Mouse (Mus musculus) A20 (cell line): ENCODE results near the gene Atp5c1.

Source experiments
- DNase-seq: peaks from one replicate; pipeline ENCODE4 v3.0.0-alpha.2; 2011; ENCODE audit warnings: low read depth, low spot score

Atp5c1 gene

DNA sequence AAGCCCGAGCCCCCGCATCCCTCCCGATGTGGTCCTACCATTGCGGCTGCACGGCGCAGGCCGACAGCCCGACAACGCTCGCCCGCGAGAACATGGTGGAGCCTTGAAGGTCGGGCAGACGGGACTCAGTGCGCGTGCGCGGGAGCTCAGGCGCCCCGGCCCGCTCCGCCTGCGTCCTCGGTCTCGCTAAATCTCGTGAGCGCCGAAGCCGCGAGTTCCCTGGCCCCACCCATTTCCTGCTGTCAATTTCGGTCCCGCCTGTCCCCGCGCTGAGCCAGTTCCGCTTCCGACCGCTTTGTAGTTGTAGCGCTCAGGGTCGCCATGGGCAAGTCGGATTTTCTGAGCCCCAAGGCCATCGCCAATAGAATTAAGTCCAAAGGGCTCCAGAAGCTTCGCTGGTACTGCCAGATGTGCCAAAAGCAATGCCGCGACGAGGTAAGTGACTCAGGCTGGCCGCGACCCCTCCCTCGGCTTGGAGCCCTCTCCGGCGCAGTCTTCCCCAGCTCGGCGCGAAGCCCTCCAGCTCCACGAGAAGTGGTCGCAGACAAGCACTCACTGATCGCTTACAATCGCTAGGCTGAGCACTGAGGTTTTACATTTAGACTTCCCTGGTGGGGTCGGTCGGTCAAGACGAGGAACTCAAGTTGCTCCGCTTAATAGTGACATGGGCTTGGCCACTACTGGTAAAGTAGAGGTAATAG lies at the start of gene Atp5c1, which contains the start of gene Kin:
Gene Atp5c1 (minus strand): TSS at position 201 of the 701 bp plus-strand sequence.
Gene Kin (plus strand): TSS at position 284 of the 701 bp plus-strand sequence.
- peak; percentile 96 for DNase-seq

DNA sequence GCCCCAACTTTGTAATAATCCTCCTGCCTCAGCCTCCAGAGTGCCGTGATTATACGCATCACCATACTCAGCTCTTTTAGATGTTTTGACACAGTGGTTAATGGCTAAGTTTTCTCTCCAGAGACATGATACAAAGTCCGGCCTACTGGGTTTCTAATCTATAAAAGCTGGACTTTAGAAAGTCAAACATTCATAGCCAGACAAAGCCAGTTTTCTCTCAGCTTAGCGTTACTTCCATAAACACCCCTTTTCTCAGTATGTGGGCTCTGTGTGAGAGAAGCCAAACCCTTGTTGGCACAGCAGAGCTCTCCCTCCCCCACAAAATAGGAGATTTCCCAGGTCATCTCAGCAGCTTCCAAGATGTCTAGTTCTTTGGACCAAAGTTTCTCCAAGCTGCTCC lies 48.3 kb upstream of the Atp5c1 start:
- no peak for DNase-seq

DNA sequence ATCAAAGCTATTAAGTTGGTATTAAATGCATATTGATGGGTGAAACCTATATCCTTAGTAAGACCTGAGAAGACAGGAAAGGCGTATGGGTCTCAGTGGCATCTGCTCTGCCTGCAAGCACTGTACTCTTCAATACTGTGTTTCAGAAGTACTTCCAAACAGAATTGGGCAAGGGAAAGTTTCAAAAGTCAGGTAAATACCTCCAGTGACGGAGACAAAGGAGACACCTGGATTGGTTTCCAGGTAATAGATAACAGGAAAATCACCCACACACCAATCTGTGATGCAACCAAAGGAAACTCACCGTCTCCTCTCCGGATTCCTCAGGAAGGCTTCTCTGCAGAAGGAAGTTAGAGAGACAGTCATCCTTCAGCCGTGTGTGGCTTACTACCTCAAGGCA lies 47.2 kb upstream of the Atp5c1 start:
- DNase-seq: no peak

DNA sequence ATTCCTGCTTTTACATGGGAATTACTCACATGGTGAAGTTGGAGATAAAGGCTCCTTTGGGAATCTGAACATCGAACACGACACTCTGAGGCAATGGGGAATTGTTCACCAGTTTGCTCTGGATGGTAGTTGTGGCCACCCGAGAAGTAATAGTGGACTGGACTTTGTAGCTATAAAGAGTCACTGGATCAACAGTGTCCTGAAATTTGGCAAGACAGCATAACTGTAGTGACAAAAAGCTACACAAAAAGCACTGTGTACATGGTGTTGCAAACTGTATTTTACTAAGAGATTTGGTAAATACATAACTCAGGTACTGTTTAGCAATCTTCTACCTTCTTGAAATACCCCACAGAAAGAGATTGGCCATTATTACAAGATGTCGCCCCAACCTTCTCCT lies 45.8 kb upstream of the Atp5c1 start:
- DNase-seq: no peak

DNA sequence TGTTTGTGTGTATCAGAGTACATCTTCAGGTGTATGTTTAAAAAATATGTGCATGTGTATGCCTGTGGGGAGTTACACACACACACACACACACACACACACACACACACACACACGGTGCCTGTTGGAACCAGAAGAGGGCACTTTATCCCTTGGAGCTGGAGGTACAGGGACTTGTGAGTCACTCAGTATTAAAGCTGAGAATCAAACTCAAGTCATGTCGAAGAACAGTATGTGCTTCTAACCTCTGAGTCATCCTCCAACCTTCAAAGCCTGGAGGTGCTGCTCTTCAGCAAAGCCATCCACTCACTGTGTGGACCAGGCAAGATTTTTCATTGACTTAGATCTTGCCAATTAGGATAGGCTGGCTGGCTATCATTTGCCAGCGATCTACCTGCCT lies 41.5 kb upstream of the Atp5c1 start:
- no peak for DNase-seq

DNA sequence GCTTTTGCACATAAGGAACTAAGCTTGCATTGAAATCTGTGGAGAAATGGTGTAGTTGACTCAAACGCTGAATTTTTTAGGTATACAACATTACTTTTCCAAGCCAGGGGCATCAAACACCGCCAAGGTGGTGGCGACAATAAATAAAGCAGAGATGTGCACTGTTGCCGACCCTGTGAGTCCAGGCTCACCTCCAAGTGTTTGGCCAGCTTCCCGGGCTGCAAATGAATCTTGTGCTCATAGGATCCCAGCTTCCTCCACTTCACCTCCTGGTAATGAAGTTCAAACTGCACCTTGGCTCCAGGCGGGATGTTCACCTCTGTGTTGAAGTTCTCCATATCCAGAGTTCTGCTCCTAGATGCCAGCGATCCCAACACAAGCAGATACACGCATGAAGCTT lies 39.0 kb upstream of the Atp5c1 start:
- no peak for DNase-seq

DNA sequence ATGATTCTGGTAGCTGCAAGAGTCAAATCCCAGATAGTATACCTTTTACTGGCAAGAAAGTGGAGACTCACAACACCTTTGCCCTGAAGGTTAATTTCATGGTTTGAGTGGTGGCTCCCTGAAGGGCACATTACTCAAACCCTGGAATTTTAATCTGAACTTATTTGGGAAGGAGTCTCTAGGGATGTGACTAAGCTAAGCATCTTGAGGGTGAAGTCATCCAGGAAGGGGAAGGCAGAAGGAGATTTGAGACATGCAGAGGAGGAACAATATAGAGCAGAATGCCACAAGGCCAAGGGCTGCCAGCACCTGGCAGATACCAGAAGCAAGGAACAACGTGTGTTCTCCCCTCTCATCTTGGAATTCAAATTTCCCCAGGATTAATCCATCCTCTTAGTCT lies 38.4 kb upstream of the Atp5c1 start:
- DNase-seq: no peak

DNA sequence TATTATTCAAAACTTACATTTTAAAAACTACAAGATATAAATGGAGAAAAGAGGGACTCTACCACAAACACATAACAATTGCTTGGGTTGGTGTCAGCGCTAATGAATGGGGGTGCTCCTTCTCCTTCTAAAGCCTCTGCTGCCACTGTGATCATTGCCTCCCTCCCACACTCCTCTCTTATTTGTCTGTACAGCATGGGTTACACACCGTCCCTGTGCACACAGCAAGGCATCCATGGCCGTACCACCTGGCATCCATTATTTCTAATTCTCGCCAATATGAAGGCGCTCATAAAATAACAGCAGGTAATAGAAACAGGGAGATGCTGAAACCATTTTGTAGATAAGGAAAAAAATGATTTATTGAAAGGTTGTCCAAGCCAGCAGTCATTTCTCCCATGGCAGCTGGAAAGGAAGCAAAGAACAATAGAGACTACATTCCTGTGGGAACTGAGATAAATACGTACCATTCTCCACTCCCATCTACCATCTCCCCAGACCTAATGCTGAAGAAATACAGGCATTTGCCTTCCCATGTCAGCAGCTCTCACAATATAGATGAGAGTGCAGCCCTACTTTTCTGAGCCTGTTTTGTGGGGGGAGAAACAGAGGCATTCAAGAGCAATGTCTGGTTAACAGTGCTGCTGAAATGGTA lies 28.4 kb upstream of the Atp5c1 start:
- DNase-seq: no peak

DNA sequence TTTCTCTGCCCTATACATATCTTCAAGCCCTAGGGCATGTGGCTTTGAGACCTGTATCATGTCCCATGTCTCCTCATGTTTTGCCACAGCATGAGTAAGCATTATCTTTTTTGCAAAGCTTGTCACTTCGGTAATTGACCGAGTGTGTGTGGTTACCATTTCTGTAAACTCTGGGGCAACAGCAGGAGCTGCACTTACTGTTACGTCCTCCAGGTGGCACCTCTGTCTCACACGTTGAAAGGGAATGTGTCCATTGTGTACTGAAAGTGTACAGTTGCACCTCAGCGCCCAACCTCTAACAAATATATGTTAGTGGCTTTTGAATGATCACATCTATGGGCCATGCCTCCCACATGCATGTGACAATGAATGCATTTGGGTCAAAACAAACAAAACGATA lies 20.9 kb upstream of the Atp5c1 start:
- DNase-seq: peak; percentile 51

DNA sequence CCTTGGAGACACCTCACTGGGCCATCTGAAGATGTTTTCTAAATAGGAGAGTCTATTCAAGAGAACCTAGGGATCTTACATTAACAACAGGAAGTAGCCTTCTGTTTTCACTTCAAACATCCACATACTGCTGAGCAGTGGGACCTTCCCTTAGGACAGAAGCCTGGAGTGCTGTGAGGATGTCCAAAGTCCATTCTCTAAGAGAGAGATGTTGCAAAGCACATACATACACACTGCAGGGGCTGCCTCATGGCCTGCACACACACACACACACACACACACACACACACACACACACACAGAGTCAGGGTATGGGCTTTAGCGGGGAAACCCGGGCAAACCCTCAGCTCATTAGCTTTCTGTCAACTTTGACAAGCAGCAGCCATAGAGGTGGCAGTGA lies 20.2 kb upstream of the Atp5c1 start:
- no peak for DNase-seq

DNA sequence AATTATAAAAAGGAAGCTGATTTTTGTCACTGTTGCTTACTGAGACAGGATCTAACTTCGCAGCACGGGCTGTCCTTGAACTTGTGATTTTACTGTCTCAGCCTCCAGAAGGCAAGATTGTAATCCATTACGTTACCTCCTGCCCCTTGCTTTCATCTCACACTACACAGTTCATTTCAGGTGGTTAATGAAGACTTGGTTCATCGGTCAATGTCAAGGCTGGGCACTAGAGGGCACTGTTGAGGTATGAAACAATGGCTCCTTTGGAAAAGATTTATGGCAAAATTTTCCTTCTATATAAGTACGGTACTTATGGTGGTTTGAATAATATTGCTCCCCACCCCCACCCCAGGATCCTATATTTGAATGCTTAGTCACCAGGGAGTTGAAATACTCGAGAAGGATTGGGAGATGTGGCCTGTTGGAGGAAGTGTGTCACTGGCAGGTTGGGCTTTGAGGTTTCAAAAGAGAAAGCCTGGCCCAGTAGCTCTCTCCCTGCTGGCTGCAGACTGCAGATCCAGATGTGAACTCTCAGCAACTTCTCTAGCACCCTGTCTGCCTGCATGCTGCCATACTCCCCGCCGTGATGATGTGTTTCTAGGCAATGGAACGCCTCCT lies 18.4 kb upstream of the Atp5c1 start:
- peak; percentile 47 for DNase-seq

DNA sequence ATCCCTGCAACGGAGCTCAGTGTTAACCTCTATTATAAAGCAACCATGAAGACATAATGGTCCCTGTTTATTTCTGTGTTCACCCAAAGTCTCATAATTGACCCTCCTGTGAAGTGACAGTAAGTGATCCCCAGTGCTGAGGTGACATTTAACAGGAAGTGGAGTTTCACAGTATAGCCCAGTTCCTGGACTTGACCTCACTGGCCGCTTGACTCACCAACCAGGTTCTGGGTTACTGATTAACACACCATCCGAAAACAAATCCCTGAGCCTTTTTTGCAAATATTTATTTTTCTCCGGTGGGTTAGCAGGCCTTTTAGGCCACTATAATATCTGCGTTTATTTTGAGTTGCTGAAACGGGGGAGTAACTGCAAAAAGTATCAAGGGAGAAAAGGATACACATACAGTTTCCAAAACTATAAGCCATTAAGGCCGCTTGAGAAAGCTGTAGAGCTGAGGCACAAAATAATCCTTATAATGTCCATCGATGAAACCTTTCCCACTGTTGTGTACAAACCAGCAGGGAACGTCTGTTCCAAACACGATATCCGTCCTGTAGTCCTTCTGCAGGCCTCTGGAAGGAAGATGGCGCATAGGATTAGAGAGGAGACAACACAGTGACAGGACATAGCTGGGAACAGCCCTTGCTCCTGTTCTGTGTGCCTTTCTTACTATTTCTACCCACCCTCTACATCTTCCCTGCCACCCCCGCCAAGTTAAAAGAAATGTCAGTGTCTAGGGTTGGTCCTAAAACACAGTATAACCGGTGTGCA lies 14.2 kb upstream of the Atp5c1 start:
- DNase-seq: no peak

DNA sequence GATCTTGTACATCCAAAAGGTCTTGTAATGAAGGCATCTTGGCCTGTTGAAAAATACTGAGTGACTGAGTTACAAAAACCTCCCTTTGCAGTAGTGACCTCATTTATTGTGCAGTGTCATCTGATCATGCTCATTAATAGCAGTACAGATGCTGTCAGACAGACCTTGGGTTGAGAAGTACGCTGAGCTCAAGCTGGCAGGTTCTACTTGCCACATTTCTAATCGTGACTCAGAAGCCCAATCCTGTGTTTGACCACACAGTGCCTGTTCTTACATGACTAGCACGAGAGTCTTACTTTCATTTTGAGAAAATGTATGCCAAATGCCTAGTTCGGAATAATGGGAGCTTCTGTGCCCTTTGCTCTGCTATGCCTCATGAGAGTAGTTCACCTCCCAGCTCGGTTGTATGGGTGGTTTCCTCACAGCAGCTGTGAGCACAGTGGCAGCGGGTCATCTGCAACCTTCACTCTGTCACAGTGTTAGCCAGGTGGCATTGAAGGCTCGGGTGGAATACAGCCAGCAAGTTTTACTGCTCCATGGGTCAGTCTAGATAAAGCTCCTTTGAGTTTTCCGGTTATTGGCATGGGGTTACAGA lies 7.0 kb upstream of the Atp5c1 start:
- no peak for DNase-seq

DNA sequence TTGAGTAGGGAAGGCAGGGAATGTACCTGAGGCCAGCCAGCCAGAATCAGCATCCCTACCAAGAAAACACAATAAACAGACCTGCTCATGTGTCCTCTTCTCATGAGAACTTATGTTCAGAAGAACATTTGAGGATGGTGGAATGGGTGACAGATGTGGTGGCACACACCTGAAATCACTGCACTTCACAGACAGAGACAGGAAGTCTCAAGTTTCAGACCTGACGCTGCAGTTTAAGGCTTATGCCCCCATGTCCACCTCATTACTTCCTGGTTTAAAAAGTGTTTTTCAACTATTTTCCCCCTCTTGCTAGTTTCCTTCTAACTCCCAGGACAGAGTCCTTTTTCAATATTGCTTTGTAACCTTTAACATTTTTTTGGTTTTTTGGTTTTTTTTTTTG lies 2.4 kb upstream of the Atp5c1 start:
- DNase-seq: peak; percentile 45

DNA sequence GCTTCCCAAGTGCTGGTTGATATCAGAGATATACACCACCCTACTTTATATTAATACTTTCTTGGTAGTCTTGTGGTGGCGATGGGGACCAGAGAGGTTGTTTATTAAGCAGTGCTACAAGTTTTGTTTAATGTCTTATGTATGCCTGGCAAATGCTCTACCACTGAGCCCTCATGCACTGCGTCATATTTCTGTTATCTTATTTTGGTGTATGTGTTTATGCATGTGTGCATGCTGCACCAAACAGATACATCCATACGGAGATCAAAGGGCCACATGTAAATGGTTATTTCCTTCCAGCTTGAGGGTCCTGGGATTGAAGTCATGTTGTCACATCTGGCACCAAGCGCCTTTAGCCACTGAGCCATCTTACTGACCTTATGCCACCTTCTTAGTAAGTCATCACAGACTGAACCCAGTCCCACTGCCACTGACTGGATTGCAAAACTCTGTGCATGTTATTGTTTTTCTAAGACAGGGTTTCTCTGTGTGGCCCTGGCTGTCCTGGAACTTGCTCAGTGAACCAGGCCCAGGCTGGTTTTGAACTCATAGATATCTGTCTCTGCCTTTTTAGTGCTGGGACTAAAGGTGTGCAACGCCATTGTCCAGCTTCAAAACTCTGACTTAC lies 1.3 kb upstream of the Atp5c1 start:
- DNase-seq: no peak

DNA sequence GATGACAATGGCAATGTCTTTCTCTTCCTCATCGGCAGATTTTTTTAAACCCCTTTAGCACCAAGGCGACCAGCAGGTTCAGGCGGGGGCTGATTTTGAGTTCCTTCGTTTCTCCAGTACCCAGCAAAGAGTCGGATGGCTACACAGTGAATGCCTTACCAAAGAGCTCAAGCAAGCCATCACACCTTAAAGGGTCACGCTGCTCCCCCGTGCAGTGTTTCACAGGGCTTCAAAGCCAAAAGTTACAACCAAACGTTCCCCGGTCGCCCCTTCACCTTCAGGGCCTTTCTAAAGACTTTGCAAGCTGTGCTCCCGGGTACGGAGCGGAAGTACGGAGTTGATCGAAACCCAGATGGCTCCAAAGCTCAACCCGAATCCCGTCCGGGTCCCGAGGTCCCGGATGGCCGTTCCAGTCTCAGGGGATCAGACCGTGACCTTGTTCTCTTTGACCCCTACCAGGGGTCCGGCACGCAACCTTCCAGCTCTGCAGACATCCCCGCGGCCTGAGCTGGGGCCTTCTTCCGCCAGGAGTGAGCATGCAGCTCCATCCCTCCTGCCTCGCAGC lies 483 bp downstream of the Atp5c1 start:
- no peak for DNase-seq

DNA sequence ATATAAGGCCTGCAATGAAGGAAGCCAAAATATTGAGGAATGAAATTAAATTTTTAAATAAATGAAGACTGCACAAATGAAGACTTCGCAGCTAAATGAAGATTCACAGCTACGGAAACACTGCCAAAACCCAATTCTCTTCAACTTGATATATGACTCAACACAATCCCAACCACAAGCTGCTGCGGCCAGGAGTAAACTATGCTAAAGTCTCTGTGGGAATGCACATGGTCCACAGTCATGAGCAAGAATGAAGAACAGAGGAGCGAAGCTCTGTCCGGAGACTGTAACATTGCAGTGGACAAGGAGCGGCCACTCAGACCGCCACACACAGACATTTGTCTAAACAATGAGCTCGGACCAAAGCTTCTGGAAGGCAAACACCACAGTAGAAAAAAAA lies 3.6 kb downstream of the Atp5c1 start:
- no peak for DNase-seq

DNA sequence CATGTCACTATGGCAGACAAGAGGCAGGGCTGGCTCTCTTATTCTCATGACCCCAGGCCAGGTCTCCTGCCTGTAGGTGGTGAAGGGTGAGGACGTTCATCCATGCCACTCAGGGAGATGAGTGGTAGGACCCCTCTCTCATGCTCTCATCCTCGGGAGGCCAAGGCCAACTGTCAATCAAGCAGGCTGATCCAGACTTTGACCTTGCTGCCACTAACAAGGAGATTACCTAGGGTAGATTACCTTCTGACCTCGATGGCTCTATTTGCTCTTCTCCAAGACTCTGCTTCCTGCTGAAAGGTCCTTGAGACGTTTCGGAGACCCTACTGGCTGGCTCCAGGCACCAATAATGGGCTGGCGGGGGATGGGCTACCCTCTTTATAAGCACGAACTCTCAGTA lies 5.8 kb downstream of the Atp5c1 start:
- no peak for DNase-seq

DNA sequence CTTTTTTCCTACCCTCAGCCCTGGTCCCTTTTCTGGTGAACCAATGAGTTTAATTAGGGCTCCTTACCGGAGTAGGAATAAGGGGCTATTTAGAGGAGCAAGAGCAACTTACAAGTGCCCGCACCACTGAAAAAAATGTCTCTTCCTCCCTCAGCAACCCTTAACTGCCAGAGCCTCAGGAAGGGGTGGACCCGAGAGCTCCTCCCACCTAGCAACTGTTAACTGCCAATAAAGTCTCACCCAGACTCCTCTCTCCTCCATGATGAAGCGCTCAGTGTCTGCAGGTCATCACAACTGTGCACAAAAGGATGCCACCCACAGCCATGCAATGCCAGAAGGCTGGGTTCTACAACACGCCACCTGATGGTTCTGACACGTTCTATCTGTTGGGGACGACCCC lies 8.6 kb downstream of the Atp5c1 start:
- no peak for DNase-seq

DNA sequence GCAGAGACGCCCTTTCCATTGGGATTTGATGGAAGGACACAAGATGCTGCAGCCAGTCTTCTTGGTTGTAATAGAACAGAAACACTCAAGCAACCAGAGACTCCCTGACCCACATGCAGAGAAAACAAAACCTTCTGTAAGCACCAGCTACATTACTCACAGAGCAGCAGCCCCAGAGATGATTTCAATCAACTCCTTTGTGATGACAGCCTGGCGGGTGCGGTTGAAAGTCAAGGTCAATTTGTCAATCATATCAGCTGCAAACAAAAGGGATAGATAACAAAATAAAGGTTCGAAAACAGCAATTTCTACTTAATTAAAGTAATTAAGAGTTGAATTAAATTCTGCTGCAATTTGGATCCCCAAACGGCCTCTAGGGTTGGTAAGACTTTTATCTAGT lies 21.5 kb downstream of the Atp5c1 start:
- no peak for DNase-seq

DNA sequence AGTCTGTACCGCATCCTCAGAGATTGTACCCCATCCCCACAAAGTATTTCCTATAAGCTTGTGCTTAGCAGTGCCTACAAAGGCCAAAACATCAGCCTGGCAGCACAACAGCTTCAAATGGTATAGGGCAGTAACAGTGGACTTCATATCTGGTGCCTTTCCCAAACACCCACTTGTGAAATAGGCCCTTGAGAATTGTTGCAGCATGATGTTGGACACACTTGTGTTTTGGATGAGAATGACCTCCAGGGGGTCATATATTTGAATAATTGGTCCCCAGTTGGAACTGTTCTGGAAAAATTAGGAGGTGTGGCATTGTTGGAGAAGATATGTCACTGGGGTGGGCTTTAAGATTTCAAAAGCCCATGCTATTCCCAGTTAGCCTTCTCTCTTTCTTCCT lies 28.3 kb downstream of the Atp5c1 start:
- no peak for DNase-seq
